Mouse (Mus musculus) liver, embryonic 18 days (tissue): ENCODE results near the gene Scoc. TPM values are rescaled to one million over a fixed set of nuclear protein-coding genes. Genes with fewer than 3 reads are reported as not detected.

Experiments
- polyA plus RNA-seq: library from polyadenylated mRNA; depleted of rRNA; stranded (reverse); fragments of >200 nt; gene quantifications from 2 replicates; pipeline ENCODE4 v1.2.3, GENCODE M21; 2012; rRNA removed

Scoc gene
- 21.6 and 23.0 TPM in 2 replicates for polyA plus RNA-seq

GRCm38 (mm10) chr8:83458222-83458621 is at the start of gene Scoc:
Gene Scoc, minus strand, starts transcription at chr8:83458391.

GRCm38 (mm10) chr8:83389316-83390005 is 68.7 kb downstream of the Scoc start, which contains the start of gene Clgn:
Gene Clgn, plus strand, starts transcription at chr8:83389867.

Other genes with a start within 250 kb of the Scoc start
- gene Ucp1, start 168.0 kb downstream of the Scoc start, polyA plus RNA-seq = 0.02 TPM in 1 of 2 replicates, not detected in the other
- gene Elmod2, start 125.9 kb downstream of the Scoc start, polyA plus RNA-seq = 3.1 TPM in 2 replicates
- not detected in 2 replicates for gene Mgat4d, start 109.9 kb downstream of the Scoc start, polyA plus RNA-seq
- gene Clgn, start 68.5 kb downstream of the Scoc start, polyA plus RNA-seq = 0.07 and 0.08 TPM in 2 replicates
- not detected in 2 replicates for gene Olfr370, start 77.4 kb upstream of the Scoc start, polyA plus RNA-seq
- 193 and 194 TPM in 2 replicates for gene Ndufb7, start 108.3 kb upstream of the Scoc start, polyA plus RNA-seq
- 231 and 255 TPM in 2 replicates for gene Tecr, start 149.6 kb upstream of the Scoc start, polyA plus RNA-seq
- 20.0 and 25.8 TPM in 2 replicates for gene Dnajb1, start 149.8 kb upstream of the Scoc start, polyA plus RNA-seq
- 27.5 and 28.5 TPM in 2 replicates for gene Gipc1, start 194.3 kb upstream of the Scoc start, polyA plus RNA-seq
- 0.22 and 0.26 TPM in 2 replicates for gene Ptger1, start 208.3 kb upstream of the Scoc start, polyA plus RNA-seq
- gene Pkn1, start 240.8 kb upstream of the Scoc start, polyA plus RNA-seq = 14.0 and 17.3 TPM in 2 replicates